Mouse (Mus musculus) central nervous system, embryonic 14 days (tissue): ENCODE data around the gene Hsbp1. TPM values are rescaled to one million over a fixed set of nuclear protein-coding genes. Genes with fewer than 3 reads are reported as not detected.

Source experiments
- polyA plus RNA-seq: library from polyadenylated mRNA; depleted of rRNA; stranded (reverse); fragments of >200 nt; gene quantifications from 2 replicates; pipeline ENCODE4 v1.2.3, GENCODE M21; 2012; rRNA removed

The Hsbp1 gene
- polyA plus RNA-seq = 368 and 374 TPM in 2 replicates

GRCm38 (mm10) chr8:119344190-119344856 lies at the start of gene Hsbp1:
TSS of gene Hsbp1 (plus strand) at chr8:119344488.

GRCm38 (mm10) chr8:119394524-119395026 lies 50.3 kb downstream of the Hsbp1 start, which contains the start of gene Mlycd:
TSS of gene Mlycd (plus strand) at chr8:119394878.

Other genes with a start within 250 kb of the Hsbp1 start
- gene Mlycd, start 50.4 kb downstream of the Hsbp1 start, polyA plus RNA-seq = 13.5 and 14.8 TPM in 2 replicates
- gene Osgin1, start 89.6 kb downstream of the Hsbp1 start, polyA plus RNA-seq = 0.29 and 0.84 TPM in 2 replicates
- gene Necab2, start 102.2 kb downstream of the Hsbp1 start, polyA plus RNA-seq = 34.0 and 35.3 TPM in 2 replicates
- gene Slc38a8, start 157.2 kb downstream of the Hsbp1 start, polyA plus RNA-seq = 0.11 and 0.25 TPM in 2 replicates
- gene Mbtps1, start 214.2 kb downstream of the Hsbp1 start, polyA plus RNA-seq = 91.2 and 97.3 TPM in 2 replicates
- 69.1 and 77.0 TPM in 2 replicates for gene Hsdl1, start 230.7 kb downstream of the Hsbp1 start, polyA plus RNA-seq
- gene Dnaaf1, start 230.7 kb downstream of the Hsbp1 start, polyA plus RNA-seq = 0.21 and 0.39 TPM in 2 replicates